Mouse (Mus musculus): ENCODE measurements around the gene Gm9922. TPM values are rescaled to one million over a fixed set of nuclear protein-coding genes. Genes with fewer than 3 reads are reported as not detected.

Gene Gm9922
- polyA plus RNA-seq (2015; fragmentation: Nextera tagmentation; extraction: Ambion mirVana), result 1.7 TPM in 1 of 2 replicates, not detected in the other

GRCm38 (mm10) chr14:101729237-101729971 lies at the start of gene Gm9922, which contains the start of gene Lmo7:
Gm9922 (minus strand) TSS chr14:101729814.
Lmo7 (plus strand) TSS chr14:101729957.
- Histone ChIP-seq H3K27ac (ENCODE audit: low read length) (no peak within 1 kb of the TSS), H3K27me3 (ENCODE audit: control insufficient read depth, insufficient read depth, low read length) (peaks cover 6% of the 10 kb centered on the region; the same call in 1 of the 2 replicates), H3K4me1 (ENCODE audit: control insufficient read depth, insufficient read depth, low read length) (peaks cover 3% of the 10 kb centered on the region; the same call in 1 of the 2 replicates), H3K4me3 (replicated peaks; ENCODE audit: low read length) (peak within 1 kb of the TSS; percentile 79), H3K4me2 (ENCODE audit: low read depth, low read length) (peak within 1 kb of the TSS; percentile 100), H3K9ac (ENCODE audit: low read length) (peak within 1 kb of the TSS; percentile 81), H3K36me3 (ENCODE audit: control insufficient read depth, insufficient read depth, low read length) (no peaks in the 10 kb centered on the region), H3K9me3 (replicated peaks; ENCODE audit: control insufficient read depth, low read length) (no peaks in the 10 kb centered on the region)
- 1% methylated on average over 50 of the region's 51 CpGs for WGBS
- ATAC-seq (ENCODE audit: insufficient read depth, low FRiP score), result peak; percentile 91

- ATAC-seq (ENCODE audit: insufficient read depth, low FRiP score), result no peak
- H3K4me2 ChIP-seq (ENCODE audit: low read depth, low read length), result no peak overlapping the region
- H3K27me3 ChIP-seq (ENCODE audit: control insufficient read depth, insufficient read depth, low read length), result no peaks in the 10 kb centered on the region
- no peaks in the 10 kb centered on the region for H3K4me1 ChIP-seq (ENCODE audit: control insufficient read depth, insufficient read depth, low read length)
- no peaks in the 10 kb centered on the region for H3K9me3 ChIP-seq (replicated peaks; ENCODE audit: control insufficient read depth, low read length)
- H3K4me3 ChIP-seq (replicated peaks; ENCODE audit: low read length), result no peak overlapping the region
- H3K9ac ChIP-seq (ENCODE audit: low read length), result no peak overlapping the region
- H3K36me3 ChIP-seq (ENCODE audit: control insufficient read depth, insufficient read depth, low read length), result no peaks in the 10 kb centered on the region
- 90% methylated on average over 3 of the region's 3 CpGs for WGBS
- no peak overlapping the region for H3K27ac ChIP-seq (ENCODE audit: low read length)
Observed at GRCm38 (mm10) chr14:101778426-101778825, 48.8 kb upstream of the Gm9922 start.

GRCm38 (mm10) chr14:101777129-101777493 lies 47.5 kb upstream of the Gm9922 start:
- H3K36me3 ChIP-seq (ENCODE audit: control insufficient read depth, insufficient read depth, low read length), result no peaks in the 10 kb centered on the region
- H3K27me3 ChIP-seq (ENCODE audit: control insufficient read depth, insufficient read depth, low read length), result no peaks in the 10 kb centered on the region
- no peak overlapping the region for H3K4me3 ChIP-seq (replicated peaks; ENCODE audit: low read length)
- 53% methylated on average over 3 of the region's 3 CpGs for WGBS
- no peaks in the 10 kb centered on the region for H3K4me1 ChIP-seq (ENCODE audit: control insufficient read depth, insufficient read depth, low read length)
- no peak for ATAC-seq (ENCODE audit: insufficient read depth, low FRiP score)
- no peaks in the 10 kb centered on the region for H3K9me3 ChIP-seq (replicated peaks; ENCODE audit: control insufficient read depth, low read length)
- H3K4me2 ChIP-seq (ENCODE audit: low read depth, low read length), result no peak overlapping the region
- no peak overlapping the region for H3K27ac ChIP-seq (ENCODE audit: low read length)
- H3K9ac ChIP-seq (ENCODE audit: low read length), result no peak overlapping the region

- no peak overlapping the region for H3K4me3 ChIP-seq (replicated peaks; ENCODE audit: low read length)
- no peaks in the 10 kb centered on the region for H3K36me3 ChIP-seq (ENCODE audit: control insufficient read depth, insufficient read depth, low read length)
- no peaks in the 10 kb centered on the region for H3K9me3 ChIP-seq (replicated peaks; ENCODE audit: control insufficient read depth, low read length)
- WGBS, result 34% methylated on average over 4 of the region's 4 CpGs
- no peak overlapping the region for H3K27ac ChIP-seq (ENCODE audit: low read length)
- no peaks in the 10 kb centered on the region for H3K27me3 ChIP-seq (ENCODE audit: control insufficient read depth, insufficient read depth, low read length)
- H3K9ac ChIP-seq (ENCODE audit: low read length), result no peak overlapping the region
- ATAC-seq (ENCODE audit: insufficient read depth, low FRiP score), result no peak
- H3K4me1 ChIP-seq (ENCODE audit: control insufficient read depth, insufficient read depth, low read length), result no peaks in the 10 kb centered on the region
- H3K4me2 ChIP-seq (ENCODE audit: low read depth, low read length), result no peak overlapping the region
Observed at GRCm38 (mm10) chr14:101776296-101777128, 46.9 kb upstream of the Gm9922 start.

GRCm38 (mm10) chr14:101774631-101775030 lies 45.0 kb upstream of the Gm9922 start:
- no peak overlapping the region for H3K9ac ChIP-seq (ENCODE audit: low read length)
- ATAC-seq (ENCODE audit: insufficient read depth, low FRiP score), result no peak
- H3K27me3 ChIP-seq (ENCODE audit: control insufficient read depth, insufficient read depth, low read length), result no peaks in the 10 kb centered on the region
- H3K4me1 ChIP-seq (ENCODE audit: control insufficient read depth, insufficient read depth, low read length), result no peaks in the 10 kb centered on the region
- H3K36me3 ChIP-seq (ENCODE audit: control insufficient read depth, insufficient read depth, low read length), result no peaks in the 10 kb centered on the region
- no peak overlapping the region for H3K4me3 ChIP-seq (replicated peaks; ENCODE audit: low read length)
- no peak overlapping the region for H3K27ac ChIP-seq (ENCODE audit: low read length)
- no peaks in the 10 kb centered on the region for H3K9me3 ChIP-seq (replicated peaks; ENCODE audit: control insufficient read depth, low read length)
- no peak overlapping the region for H3K4me2 ChIP-seq (ENCODE audit: low read depth, low read length)
- WGBS, result 53% methylated on average over 4 of the region's 4 CpGs

GRCm38 (mm10) chr14:101771756-101772155 lies 42.1 kb upstream of the Gm9922 start:
- no peak overlapping the region for H3K27ac ChIP-seq (ENCODE audit: low read length)
- 95% methylated on average over 6 of the region's 6 CpGs for WGBS
- no peaks in the 10 kb centered on the region for H3K9me3 ChIP-seq (replicated peaks; ENCODE audit: control insufficient read depth, low read length)
- H3K4me1 ChIP-seq (ENCODE audit: control insufficient read depth, insufficient read depth, low read length), result no peaks in the 10 kb centered on the region
- no peaks in the 10 kb centered on the region for H3K36me3 ChIP-seq (ENCODE audit: control insufficient read depth, insufficient read depth, low read length)
- H3K27me3 ChIP-seq (ENCODE audit: control insufficient read depth, insufficient read depth, low read length), result no peaks in the 10 kb centered on the region
- H3K4me2 ChIP-seq (ENCODE audit: low read depth, low read length), result no peak overlapping the region
- H3K9ac ChIP-seq (ENCODE audit: low read length), result no peak overlapping the region
- no peak overlapping the region for H3K4me3 ChIP-seq (replicated peaks; ENCODE audit: low read length)
- no peak for ATAC-seq (ENCODE audit: insufficient read depth, low FRiP score)

GRCm38 (mm10) chr14:101771336-101771735 lies 41.7 kb upstream of the Gm9922 start:
- H3K9me3 ChIP-seq (replicated peaks; ENCODE audit: control insufficient read depth, low read length), result no peaks in the 10 kb centered on the region
- H3K27me3 ChIP-seq (ENCODE audit: control insufficient read depth, insufficient read depth, low read length), result no peaks in the 10 kb centered on the region
- no peak for ATAC-seq (ENCODE audit: insufficient read depth, low FRiP score)
- H3K4me1 ChIP-seq (ENCODE audit: control insufficient read depth, insufficient read depth, low read length), result no peaks in the 10 kb centered on the region
- H3K4me3 ChIP-seq (replicated peaks; ENCODE audit: low read length), result no peak overlapping the region
- H3K27ac ChIP-seq (ENCODE audit: low read length), result no peak overlapping the region
- 78% methylated on average over 5 of the region's 5 CpGs for WGBS
- H3K4me2 ChIP-seq (ENCODE audit: low read depth, low read length), result no peak overlapping the region
- H3K9ac ChIP-seq (ENCODE audit: low read length), result no peak overlapping the region
- no peaks in the 10 kb centered on the region for H3K36me3 ChIP-seq (ENCODE audit: control insufficient read depth, insufficient read depth, low read length)

GRCm38 (mm10) chr14:101763762-101764295 lies 34.2 kb upstream of the Gm9922 start:
- 27% methylated on average over 3 of the region's 3 CpGs for WGBS

GRCm38 (mm10) chr14:101762267-101762666 lies 32.7 kb upstream of the Gm9922 start:
- no peaks in the 10 kb centered on the region for H3K4me1 ChIP-seq (ENCODE audit: control insufficient read depth, insufficient read depth, low read length)
- H3K27ac ChIP-seq (ENCODE audit: low read length), result no peak overlapping the region
- H3K36me3 ChIP-seq (ENCODE audit: control insufficient read depth, insufficient read depth, low read length), result no peaks in the 10 kb centered on the region
- H3K4me3 ChIP-seq (replicated peaks; ENCODE audit: low read length), result no peak overlapping the region
- ATAC-seq (ENCODE audit: insufficient read depth, low FRiP score), result no peak
- no peak overlapping the region for H3K9ac ChIP-seq (ENCODE audit: low read length)
- H3K4me2 ChIP-seq (ENCODE audit: low read depth, low read length), result no peak overlapping the region
- 37% methylated on average over 1 of the region's 1 CpGs for WGBS
- H3K27me3 ChIP-seq (ENCODE audit: control insufficient read depth, insufficient read depth, low read length), result no peaks in the 10 kb centered on the region
- H3K9me3 ChIP-seq (replicated peaks; ENCODE audit: control insufficient read depth, low read length), result no peaks in the 10 kb centered on the region

More at GRCm38 (mm10) chr14:101763762-101764295, 34.2 kb upstream of the Gm9922 start:
- ATAC-seq (ENCODE audit: insufficient read depth, low FRiP score), result no peak
- H3K27me3 ChIP-seq (ENCODE audit: control insufficient read depth, insufficient read depth, low read length), result no peaks in the 10 kb centered on the region
- H3K9ac ChIP-seq (ENCODE audit: low read length), result no peak overlapping the region
- no peaks in the 10 kb centered on the region for H3K4me1 ChIP-seq (ENCODE audit: control insufficient read depth, insufficient read depth, low read length)
- H3K4me2 ChIP-seq (ENCODE audit: low read depth, low read length), result no peak overlapping the region
- H3K9me3 ChIP-seq (replicated peaks; ENCODE audit: control insufficient read depth, low read length), result no peaks in the 10 kb centered on the region
- H3K36me3 ChIP-seq (ENCODE audit: control insufficient read depth, insufficient read depth, low read length), result no peaks in the 10 kb centered on the region
- H3K27ac ChIP-seq (ENCODE audit: low read length), result no peak overlapping the region
- no peak overlapping the region for H3K4me3 ChIP-seq (replicated peaks; ENCODE audit: low read length)

Measured in stomach, embryonic 16.5 days (tissue).